Mouse (Mus musculus): Measurements from ENCODE around the gene Casp14. TPM values are rescaled to one million over a fixed set of nuclear protein-coding genes. Genes with fewer than 3 reads are reported as not detected.

Casp14 gene
- polyA plus RNA-seq, 1 experiment from 2014 or later: not detected

Other genes starting within 250 kb of the Casp14 start
- not detected in 2 replicates for gene Olfr1358, start 200.9 kb downstream of the Casp14 start, polyA plus RNA-seq (2015; fragmentation: Nextera tagmentation; extraction: Ambion mirVana)
- 66.3 and 78.9 TPM in 2 replicates for gene Ilvbl, start 143.9 kb downstream of the Casp14 start, polyA plus RNA-seq (2015; fragmentation: Nextera tagmentation; extraction: Ambion mirVana)
- gene Syde1, start 126.3 kb downstream of the Casp14 start, polyA plus RNA-seq (2015; fragmentation: Nextera tagmentation; extraction: Ambion mirVana): 3.4 and 4.3 TPM in 2 replicates
- not detected in 2 replicates for gene Olfr1357, start 100.2 kb downstream of the Casp14 start, polyA plus RNA-seq (2015; fragmentation: Nextera tagmentation; extraction: Ambion mirVana)
- gene Ccdc105, start 34.8 kb upstream of the Casp14 start, polyA plus RNA-seq (2015; fragmentation: Nextera tagmentation; extraction: Ambion mirVana): 0.29 and 0.50 TPM in 2 replicates
- 16.5 and 17.4 TPM in 2 replicates for gene Slc1a6, start 62.2 kb upstream of the Casp14 start, polyA plus RNA-seq (2015; fragmentation: Nextera tagmentation; extraction: Ambion mirVana)
- not detected in 2 replicates for gene Olfr1356, start 133.9 kb upstream of the Casp14 start, polyA plus RNA-seq (2015; fragmentation: Nextera tagmentation; extraction: Ambion mirVana)
- not detected in 2 replicates for gene Olfr1355, start 157.2 kb upstream of the Casp14 start, polyA plus RNA-seq (2015; fragmentation: Nextera tagmentation; extraction: Ambion mirVana)
- gene Olfr1354, start 194.9 kb upstream of the Casp14 start, polyA plus RNA-seq (2015; fragmentation: Nextera tagmentation; extraction: Ambion mirVana): not detected in 2 replicates
- not detected in 2 replicates for gene Olfr8, start 232.3 kb upstream of the Casp14 start, polyA plus RNA-seq (2015; fragmentation: Nextera tagmentation; extraction: Ambion mirVana)
- gene Olfr1353, start 245.0 kb upstream of the Casp14 start, polyA plus RNA-seq (2015; fragmentation: Nextera tagmentation; extraction: Ambion mirVana): not detected in 2 replicates

Data from midbrain, embryonic 15.5 days (tissue).